Mouse (Mus musculus): ENCODE data around the gene Dnah10. TPM values are rescaled to one million over a fixed set of nuclear protein-coding genes. Genes with fewer than 3 reads are reported as not detected.

Gene Dnah10
- total RNA-seq, 4 experiments from 2014 or later, result 0.02 to 0.05 (median 0.02) TPM; not detected in 1

- DNase-seq (ENCODE audit: low spot score in 2 of 2), result no peak
These were observed 85.0 kb downstream of the Dnah10 start for GRCm38 (mm10) chr5:124809708-124810366.

- DNase-seq (ENCODE audit: low spot score in 2 of 2), result no peak
These were observed 87.6 kb downstream of the Dnah10 start for GRCm38 (mm10) chr5:124812466-124812865.

GRCm38 (mm10) chr5:124814797-124815196 is 89.9 kb downstream of the Dnah10 start:
- no peak for DNase-seq (ENCODE audit: low spot score in 2 of 2)

GRCm38 (mm10) chr5:124817050-124817449 is 92.2 kb downstream of the Dnah10 start:
- DNase-seq (ENCODE audit: low spot score in 2 of 2), result no peak

- DNase-seq (ENCODE audit: low spot score in 2 of 2), result no peak
These were observed 97.4 kb downstream of the Dnah10 start for GRCm38 (mm10) chr5:124822128-124822894.

- no peak for DNase-seq (ENCODE audit: low spot score in 2 of 2)
These were observed 105.4 kb downstream of the Dnah10 start for GRCm38 (mm10) chr5:124830331-124830730.

GRCm38 (mm10) chr5:124835218-124835617 is 110.3 kb downstream of the Dnah10 start:
- no peak for DNase-seq (ENCODE audit: low spot score in 2 of 2)

GRCm38 (mm10) chr5:124836075-124836474 is 111.2 kb downstream of the Dnah10 start:
- DNase-seq (ENCODE audit: low spot score in 2 of 2), result no peak

- no peak for DNase-seq (ENCODE audit: low spot score in 2 of 2)
These were observed 111.7 kb downstream of the Dnah10 start for GRCm38 (mm10) chr5:124836621-124837020.

- no peak for DNase-seq (ENCODE audit: low spot score in 2 of 2)
These were observed 115.3 kb downstream of the Dnah10 start for GRCm38 (mm10) chr5:124840202-124840601.

- no peak for DNase-seq (ENCODE audit: low spot score in 2 of 2)
These were observed 115.8 kb downstream of the Dnah10 start for GRCm38 (mm10) chr5:124840669-124841068.

GRCm38 (mm10) chr5:124843386-124843785 is 118.5 kb downstream of the Dnah10 start:
- no peak for DNase-seq (ENCODE audit: low spot score in 2 of 2)

GRCm38 (mm10) chr5:124844929-124845328 is 120.0 kb downstream of the Dnah10 start:
- no peak for DNase-seq (ENCODE audit: low spot score in 2 of 2)

- DNase-seq (ENCODE audit: low spot score in 2 of 2), result no peak
These were observed 122.1 kb downstream of the Dnah10 start for GRCm38 (mm10) chr5:124847014-124847413.

- no peak for DNase-seq (ENCODE audit: low spot score in 2 of 2)
These were observed 124.1 kb downstream of the Dnah10 start for GRCm38 (mm10) chr5:124848994-124849393.

- no peak for DNase-seq (ENCODE audit: low spot score in 2 of 2)
These were observed 126.7 kb downstream of the Dnah10 start for GRCm38 (mm10) chr5:124851572-124851971.

- no peak for DNase-seq (ENCODE audit: low spot score in 2 of 2)
These were observed 127.4 kb downstream of the Dnah10 start for GRCm38 (mm10) chr5:124852294-124852693.

GRCm38 (mm10) chr5:124853079-124853478 is 128.2 kb downstream of the Dnah10 start:
- DNase-seq (ENCODE audit: low spot score in 2 of 2), result no peak

- no peak for DNase-seq (ENCODE audit: low spot score in 2 of 2)
These were observed 129.3 kb downstream of the Dnah10 start for GRCm38 (mm10) chr5:124854202-124854601.

- DNase-seq (ENCODE audit: low spot score in 2 of 2), result no peak
These were observed 135.1 kb downstream of the Dnah10 start for GRCm38 (mm10) chr5:124860013-124860412.

- no peak for DNase-seq (ENCODE audit: low spot score in 2 of 2)
These were observed 136.6 kb downstream of the Dnah10 start for GRCm38 (mm10) chr5:124861463-124861862.

GRCm38 (mm10) chr5:124862013-124862866 is 137.4 kb downstream of the Dnah10 start, which contains the start of the genes Ccdc92 and Zfp664:
Gene Ccdc92, minus strand, starts transcription at chr5:124862424.
Gene Zfp664, plus strand, starts transcription at chr5:124862691.
- DNase-seq (ENCODE audit: low spot score in 2 of 2), result peak; percentile 88 to 94
